Mouse (Mus musculus): ENCODE data around the gene Cldn22.
A peak's percentile ranks its signal among the peaks of the same experiment; 100 is the strongest.

- TF ChIP-seq POLR2A (IDR thresholded peaks at IDR 0.05; ENCODE audit: control insufficient read depth, extremely low read depth, insufficient read depth, low read length, poor library complexity) (no peak), CTCF (IDR thresholded peaks at IDR 0.05; ENCODE audit: borderline replicate concordance, control insufficient read depth, extremely low read depth, insufficient read depth, low read length, poor library complexity) (peak; percentile 96)
Observed at GRCm38 (mm10) chr8:47867067-47867466, 42.8 kb downstream of the Cldn22 start.

All from thymus, adult 2 months (tissue).